Mouse (Mus musculus) hindbrain, embryonic 14.5 days (tissue): ENCODE data around the gene B430306N03Rik. TPM values are rescaled to one million over a fixed set of nuclear protein-coding genes. Genes with fewer than 3 reads are reported as not detected.

Experiments used
- ATAC-seq: fragments of 200-750 bp; cut with Nextera tagmentation; 2 replicates; pipeline ENCODE4 v1.8.0; 2017; ENCODE audit warnings: moderate number of reproducible peaks, mild to moderate bottlenecking, moderate TSS enrichment, moderate library complexity; ENCODE audit not compliant: low FRiP score
- DNase-seq: peaks from one replicate; pipeline ENCODE4 v3.0.0-alpha.2; 2015; ENCODE audit warnings: low spot score
- H3K27ac ChIP-seq: fragments of 300-500 bp; sonication (generic); 2 replicates; pipeline ENCODE4 v1.5.1; 2014; ENCODE audit warnings: mild to moderate bottlenecking, moderate library complexity
- H3K27me3 ChIP-seq: fragments of 300-500 bp; sonication (generic); 2 replicates; pipeline ENCODE4 v1.6.1; 2014; ENCODE audit warnings: mild to moderate bottlenecking, low read length, mixed read lengths; ENCODE audit not compliant: control insufficient read depth, insufficient read depth
- H3K36me3 ChIP-seq: fragments of 300-500 bp; sonication (generic); replicated peaks from 2 replicates; pipeline ENCODE4 v1.6.1; 2014; ENCODE audit not compliant: control insufficient read depth, insufficient read depth
- H3K4me1 ChIP-seq: fragments of 300-500 bp; sonication (generic); replicated peaks from 2 replicates; pipeline ENCODE4 v1.6.1; 2014; ENCODE audit warnings: antibody characterized with exemption, low read length, mixed read lengths; ENCODE audit not compliant: control insufficient read depth, insufficient read depth
- H3K4me2 ChIP-seq: fragments of 300-500 bp; sonication (generic); replicated peaks from 2 replicates; pipeline ENCODE4 v1.6.1; 2014; ENCODE audit warnings: mild to moderate bottlenecking, moderate library complexity
- H3K4me3 ChIP-seq: fragments of 300-500 bp; sonication (generic); replicated peaks from 2 replicates; pipeline ENCODE4 v1.5.1; 2014; ENCODE audit warnings: mild to moderate bottlenecking, low read length
- H3K9ac ChIP-seq: fragments of 300-500 bp; sonication (generic); 2 replicates; pipeline ENCODE4 v1.6.1; 2014
- H3K9me3 ChIP-seq: fragments of 300-500 bp; sonication (generic); 2 replicates; pipeline ENCODE4 v1.6.1; 2016; ENCODE audit warnings: low read length; ENCODE audit not compliant: control insufficient read depth
- WGBS: fragments of 180-500 bp; shearing (Covaris S2); extraction: QIAGEN DNeasy Blood & Tissue Kit; methylation state at CpG from one replicate; pipeline ENCODE4 v1.1.7; 2014; 5-methylcytosine and 5-hydroxymethylcytosine counted together
- polyA plus RNA-seq: library from polyadenylated mRNA; unstranded; fragments of >200 nt; fragmentation: Nextera tagmentation; extraction: Ambion mirVana; gene quantifications from 2 replicates; pipeline ENCODE4 v1.2.1, GENCODE M21; 2014

The B430306N03Rik gene
- polyA plus RNA-seq, 1 experiment from 2014 or later = 0.05 TPM

DNA sequence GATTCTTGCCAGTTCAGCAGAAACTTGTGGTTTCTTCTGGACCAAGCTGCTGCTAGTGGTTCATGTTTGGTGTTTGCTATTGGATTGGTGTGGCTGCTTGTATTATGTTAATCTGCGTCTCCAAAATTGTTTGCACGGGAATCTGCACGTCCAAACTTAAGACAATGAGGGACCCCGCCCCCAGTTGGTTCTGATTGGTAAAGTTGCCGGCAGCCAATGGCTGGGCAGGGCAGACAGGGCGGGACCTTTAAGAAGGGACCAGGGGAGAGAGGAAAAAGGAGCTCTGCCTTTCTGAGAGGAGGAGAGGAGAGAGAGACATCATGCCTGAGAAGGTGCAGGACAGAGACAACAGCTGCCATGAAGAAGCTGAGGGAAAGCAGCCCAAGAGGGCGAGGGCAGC lies 40.2 kb upstream of the B430306N03Rik start:
- no peaks in the 10 kb centered on the region for H3K27me3 ChIP-seq
- 72% methylated on average over 7 of the region's 7 CpGs for WGBS
- H3K4me2 ChIP-seq = no peak overlapping the region
- no peaks in the 10 kb centered on the region for H3K9me3 ChIP-seq
- H3K4me1 ChIP-seq = no peaks in the 10 kb centered on the region
- ATAC-seq (no peak), DNase-seq (no peak)
- no peak overlapping the region for H3K27ac ChIP-seq
- H3K4me3 ChIP-seq = no peak overlapping the region
- H3K9ac ChIP-seq = no peak overlapping the region
- no peaks in the 10 kb centered on the region for H3K36me3 ChIP-seq

DNA sequence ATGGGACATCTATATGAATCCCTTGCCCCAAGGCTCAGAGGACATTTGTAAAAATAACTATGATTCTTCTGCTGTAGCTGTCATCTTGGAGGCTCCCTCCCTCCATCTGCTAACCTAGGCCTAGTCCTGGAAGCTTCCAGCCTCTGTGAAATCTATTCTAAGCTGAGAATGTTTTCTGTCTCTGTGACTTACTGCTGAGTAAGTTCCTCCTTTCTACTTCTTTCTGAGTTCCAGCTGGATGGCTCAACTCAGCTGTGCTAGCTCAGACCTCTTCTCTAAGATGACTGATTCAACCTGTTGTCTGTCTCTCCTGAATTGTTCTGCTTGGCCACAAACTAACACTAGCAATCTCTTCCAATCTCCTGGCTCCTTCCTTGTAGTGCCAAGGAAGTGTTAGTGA lies 37.6 kb upstream of the B430306N03Rik start:
- no peak overlapping the region for H3K27ac ChIP-seq
- no peak overlapping the region for H3K9ac ChIP-seq
- no peaks in the 10 kb centered on the region for H3K36me3 ChIP-seq
- no peak overlapping the region for H3K4me3 ChIP-seq
- H3K4me2 ChIP-seq = no peak overlapping the region
- DNase-seq (no peak), ATAC-seq (no peak)
- H3K9me3 ChIP-seq = no peaks in the 10 kb centered on the region
- H3K27me3 ChIP-seq = no peaks in the 10 kb centered on the region
- H3K4me1 ChIP-seq = no peaks in the 10 kb centered on the region; the same call in 1 of the 2 replicates

GRCm38 (mm10) chr17:48279002-48279401 lies 36.9 kb upstream of the B430306N03Rik start:
- no peaks in the 10 kb centered on the region; the same call in 1 of the 2 replicates for H3K4me1 ChIP-seq
- no peaks in the 10 kb centered on the region for H3K27me3 ChIP-seq
- ATAC-seq = no peak
- no peak overlapping the region for H3K4me3 ChIP-seq
- H3K27ac ChIP-seq = no peak overlapping the region
- no peak overlapping the region for H3K9ac ChIP-seq
- WGBS = 86% methylated on average over 4 of the region's 4 CpGs
- no peaks in the 10 kb centered on the region for H3K9me3 ChIP-seq
- H3K36me3 ChIP-seq = no peaks in the 10 kb centered on the region
- H3K4me2 ChIP-seq = no peak overlapping the region
- DNase-seq = no peak

GRCm38 (mm10) chr17:48280943-48281738 lies 34.8 kb upstream of the B430306N03Rik start:
- 26% methylated on average over 18 of the region's 18 CpGs for WGBS

GRCm38 (mm10) chr17:48281739-48282085 lies 34.2 kb upstream of the B430306N03Rik start:
- H3K9ac ChIP-seq = peak overlapping the region; percentile 51
- 5% methylated on average over 3 of the region's 3 CpGs for WGBS
- H3K4me1 ChIP-seq = no peaks in the 10 kb centered on the region; the same call in 1 of the 2 replicates
- no peak overlapping the region for H3K27ac ChIP-seq
- H3K9me3 ChIP-seq = no peaks in the 10 kb centered on the region
- ATAC-seq (no peak), DNase-seq (peak; percentile 56)
- peak overlapping the region; percentile 23 for H3K4me3 ChIP-seq
- H3K4me2 ChIP-seq = peak overlapping the region; percentile 52
- H3K36me3 ChIP-seq = no peaks in the 10 kb centered on the region
- H3K27me3 ChIP-seq = no peaks in the 10 kb centered on the region

More at GRCm38 (mm10) chr17:48280943-48281738, 34.8 kb upstream of the B430306N03Rik start:
- peak; percentile 60; the same call in 1 of the 2 replicates for ATAC-seq
- DNase-seq = no peak
- Histone ChIP-seq H3K9me3 (no peaks in the 10 kb centered on the region), H3K4me1 (no peaks in the 10 kb centered on the region; the same call in 1 of the 2 replicates), H3K27me3 (no peaks in the 10 kb centered on the region), H3K36me3 (no peaks in the 10 kb centered on the region), H3K4me2 (peak overlapping the region; percentile 52), H3K9ac (peak overlapping the region; percentile 51), H3K4me3 (peak overlapping the region; percentile 23), H3K27ac (peak overlapping the region; percentile 38; the same call in 1 of the 2 replicates)

DNA sequence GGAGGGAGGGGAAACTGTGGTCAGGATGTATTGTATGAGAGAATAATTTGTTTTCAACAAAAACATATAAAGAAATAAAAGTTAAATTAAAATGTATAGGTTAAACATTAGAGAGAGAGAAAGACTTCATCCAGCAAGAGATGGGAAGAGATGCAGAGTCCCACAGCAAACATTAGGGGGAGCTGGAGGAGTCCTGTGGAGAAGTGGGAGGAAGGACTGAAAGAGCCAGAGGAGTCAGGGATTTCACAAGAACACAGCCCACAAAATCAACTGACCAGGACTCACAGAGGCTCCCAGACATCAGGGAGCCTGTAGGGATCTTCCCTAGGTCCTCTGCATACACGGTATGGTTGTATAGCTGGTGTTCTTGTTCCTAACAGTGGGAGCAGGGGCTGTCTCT lies 29.2 kb upstream of the B430306N03Rik start:
- no peak overlapping the region for H3K27ac ChIP-seq
- H3K27me3 ChIP-seq = no peaks in the 10 kb centered on the region
- ATAC-seq (no peak), DNase-seq (no peak)
- H3K4me2 ChIP-seq = no peak overlapping the region
- no peaks in the 10 kb centered on the region; the same call in 1 of the 2 replicates for H3K4me1 ChIP-seq
- no peak overlapping the region for H3K4me3 ChIP-seq
- WGBS = 50% methylated on average over 1 of the region's 1 CpGs
- no peaks in the 10 kb centered on the region for H3K36me3 ChIP-seq
- no peak overlapping the region for H3K9ac ChIP-seq
- H3K9me3 ChIP-seq = peaks cover 6% of the 10 kb centered on the region

GRCm38 (mm10) chr17:48287276-48287675 lies 28.7 kb upstream of the B430306N03Rik start:
- H3K27ac ChIP-seq = no peak overlapping the region
- no peak overlapping the region for H3K4me2 ChIP-seq
- ATAC-seq (no peak), DNase-seq (no peak)
- no peaks in the 10 kb centered on the region for H3K4me1 ChIP-seq
- WGBS = 68% methylated on average over 2 of the region's 2 CpGs
- no peaks in the 10 kb centered on the region for H3K27me3 ChIP-seq
- no peaks in the 10 kb centered on the region for H3K36me3 ChIP-seq
- H3K4me3 ChIP-seq = no peak overlapping the region
- no peak overlapping the region for H3K9ac ChIP-seq
- peaks cover 6% of the 10 kb centered on the region for H3K9me3 ChIP-seq

GRCm38 (mm10) chr17:48293500-48294194 lies 22.3 kb upstream of the B430306N03Rik start:
- Histone ChIP-seq H3K4me2 (no peak overlapping the region), H3K4me1 (no peaks in the 10 kb centered on the region), H3K36me3 (no peaks in the 10 kb centered on the region), H3K9me3 (peaks cover 5% of the 10 kb centered on the region), H3K4me3 (no peak overlapping the region), H3K9ac (no peak overlapping the region), H3K27ac (no peak overlapping the region), H3K27me3 (no peaks in the 10 kb centered on the region)
- DNase-seq (no peak), ATAC-seq (no peak)
- 83% methylated on average over 5 of the region's 5 CpGs for WGBS

GRCm38 (mm10) chr17:48299203-48299602 lies 16.7 kb upstream of the B430306N03Rik start, which contains the start of gene Treml2:
Treml2 (plus strand) TSS chr17:48299498.
- Histone ChIP-seq H3K27ac (no peak within 1 kb of the TSS), H3K36me3 (no peaks in the 10 kb centered on the region), H3K4me3 (no peak within 1 kb of the TSS), H3K9me3 (no peaks in the 10 kb centered on the region), H3K9ac (no peak within 1 kb of the TSS), H3K4me2 (no peak within 1 kb of the TSS), H3K27me3 (no peaks in the 10 kb centered on the region), H3K4me1 (no peaks in the 10 kb centered on the region)
- DNase-seq (no peak), ATAC-seq (no peak)
- 45% methylated on average over 3 of the region's 4 CpGs for WGBS
